Mouse (Mus musculus) testis, adult 2 months (tissue): ENCODE results near the gene Nup107. TPM values are rescaled to one million over a fixed set of nuclear protein-coding genes. Genes with fewer than 3 reads are reported as not detected.
A peak's percentile ranks its signal among the peaks of the same experiment; 100 is the strongest.

Experiments used
- H3K27ac ChIP-seq: fragments of 200-500 bp; 2 replicates; pipeline ENCODE4 v1.5.1; 2012; ENCODE audit warnings: low read depth, low read length; ENCODE audit not compliant: control insufficient read depth, insufficient read depth
- H3K27me3 ChIP-seq: fragments of 200-500 bp; 2 replicates; pipeline ENCODE4 v1.6.1; 2012; ENCODE audit warnings: mild to moderate bottlenecking, low read length, moderate library complexity; ENCODE audit not compliant: control insufficient read depth, insufficient read depth
- H3K36me3 ChIP-seq: fragments of 200-500 bp; 2 replicates; pipeline ENCODE4 v1.6.1; 2012; ENCODE audit warnings: mild to moderate bottlenecking, low read length; ENCODE audit not compliant: control insufficient read depth, insufficient read depth
- H3K4me1 ChIP-seq: fragments of 200-500 bp; 2 replicates; pipeline ENCODE4 v1.6.1; 2012; ENCODE audit warnings: low read length; ENCODE audit not compliant: control insufficient read depth, insufficient read depth
- H3K4me3 ChIP-seq: fragments of 200-500 bp; 2 replicates; pipeline ENCODE4 v1.5.1; 2012; ENCODE audit warnings: low read depth, mild to moderate bottlenecking, low read length, moderate library complexity, mixed read lengths; ENCODE audit not compliant: control insufficient read depth
- CTCF ChIP-seq: fragments of 200-500 bp; IDR thresholded peaks from 2 replicates; pipeline ENCODE4 v1.5.1; 2012; ENCODE audit warnings: low read depth, mild to moderate bottlenecking, inconsistent platforms, low read length, moderate library complexity; ENCODE audit not compliant: control insufficient read depth, insufficient read depth, insufficient replicate concordance
- POLR2A ChIP-seq: fragments of 200-500 bp; IDR thresholded peaks from 2 replicates; pipeline ENCODE4 v1.6.1; 2012; ENCODE audit warnings: low read depth, mild to moderate bottlenecking, inconsistent platforms, low read length, moderate library complexity; ENCODE audit not compliant: control insufficient read depth
- polyA plus RNA-seq: library from polyadenylated mRNA; depleted of rRNA; stranded (reverse); fragments of >200 nt; gene quantifications from 2 replicates; pipeline ENCODE4 v1.2.3, GENCODE M21; 2012

The Nup107 gene
- polyA plus RNA-seq, 1 experiment, result 16.8 TPM

DNA sequence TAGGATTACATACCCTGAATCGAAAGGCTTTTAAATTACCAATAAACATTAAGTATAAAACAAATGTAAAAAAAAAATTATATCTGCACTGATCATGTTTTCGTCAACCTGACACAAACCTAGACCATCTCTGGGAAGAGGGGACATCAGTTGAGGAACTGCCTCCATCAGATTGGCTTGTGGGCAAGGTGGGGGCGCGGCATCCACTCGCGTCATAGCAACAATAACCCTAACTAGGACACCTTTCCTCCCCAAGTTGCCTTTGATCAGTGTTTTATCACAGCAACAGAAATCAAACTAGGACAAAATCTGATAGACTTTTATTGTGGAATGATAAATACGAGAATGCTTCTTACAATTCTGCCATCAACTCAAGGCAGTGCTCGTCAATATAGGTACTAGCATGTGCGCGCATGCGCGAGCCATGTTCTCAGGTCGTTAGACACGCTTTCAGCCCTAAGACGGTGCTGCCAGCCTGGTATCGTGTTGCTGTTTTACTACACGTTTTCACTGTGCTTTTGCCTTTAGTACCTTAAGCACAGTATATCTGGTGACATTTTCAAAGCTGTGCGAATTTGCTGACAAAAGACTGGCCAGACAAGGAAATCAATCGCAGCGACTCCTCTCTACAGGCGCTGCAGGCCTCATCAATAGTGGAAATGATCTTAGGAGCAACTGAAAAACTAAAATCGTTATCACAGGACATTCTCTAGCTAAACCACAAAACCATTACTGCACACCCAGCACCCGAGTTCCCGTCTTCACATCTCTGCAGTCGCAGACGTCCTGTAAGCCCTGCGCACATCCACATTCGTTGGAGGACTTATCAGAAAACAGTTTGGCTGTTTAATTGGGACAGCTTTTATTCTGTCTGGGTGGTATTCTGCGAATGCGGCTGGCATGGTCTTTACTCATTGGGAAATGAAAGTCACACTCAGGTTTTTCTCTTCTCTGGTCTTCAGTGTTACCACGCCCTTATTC lies 11.7 kb upstream of the Nup107 start:
- H3K4me3 ChIP-seq, result peak overlapping the region; percentile 87
- TF ChIP-seq CTCF (no peak), POLR2A (peak; percentile 73; the same call in 1 of the 2 replicates)
- peak overlapping the region; percentile 81 for H3K27ac ChIP-seq
- no peaks in the 10 kb centered on the region for H3K36me3 ChIP-seq
- peaks cover 10% of the 10 kb centered on the region for H3K4me1 ChIP-seq
- H3K27me3 ChIP-seq, result no peaks in the 10 kb centered on the region

DNA sequence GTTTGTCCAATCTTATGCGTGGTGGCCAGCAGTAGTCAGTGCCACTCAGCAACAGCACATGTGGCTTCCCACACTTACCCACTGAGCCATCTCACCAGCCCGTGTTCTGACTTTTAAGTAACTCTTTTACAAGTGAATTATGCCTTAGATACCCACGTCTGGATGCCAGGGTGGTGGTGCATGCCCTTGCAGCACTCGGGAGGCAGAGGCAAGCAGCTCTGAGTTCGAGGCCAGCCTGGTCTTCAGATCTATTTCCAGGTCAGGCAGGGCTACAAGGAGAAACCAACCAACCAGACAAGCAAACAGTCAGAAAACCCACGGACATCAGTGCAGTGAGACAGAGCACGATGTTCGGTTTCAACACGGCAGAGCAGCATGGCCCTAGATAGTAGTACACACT lies 9.4 kb upstream of the Nup107 start:
- Histone ChIP-seq H3K4me1 (peaks cover 10% of the 10 kb centered on the region), H3K27me3 (no peaks in the 10 kb centered on the region), H3K27ac (no peak overlapping the region), H3K4me3 (no peak overlapping the region), H3K36me3 (no peaks in the 10 kb centered on the region)
- TF ChIP-seq CTCF, result no peak
- no peak for TF ChIP-seq POLR2A

DNA sequence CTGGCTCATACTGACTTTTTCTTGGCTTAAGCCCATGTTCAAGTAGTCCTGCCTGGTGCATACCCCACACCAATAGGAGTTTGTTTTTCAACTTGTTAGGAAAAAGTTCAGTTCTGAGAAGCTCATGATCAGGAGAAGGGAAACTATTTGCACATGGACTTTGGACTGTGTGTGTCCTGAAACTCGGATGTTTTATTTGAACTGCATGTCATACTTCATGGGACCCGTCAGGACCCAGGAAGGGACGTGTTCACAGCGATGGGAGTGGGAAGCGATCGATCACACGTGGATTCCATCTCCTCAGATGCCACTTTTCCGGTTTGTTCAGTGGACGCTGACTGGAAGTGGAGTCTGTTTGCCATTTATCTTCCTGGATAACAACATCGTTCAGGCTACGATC lies 7.3 kb upstream of the Nup107 start:
- Histone ChIP-seq H3K4me1 (peaks cover 8% of the 10 kb centered on the region), H3K36me3 (no peaks in the 10 kb centered on the region), H3K4me3 (no peak overlapping the region; the same call in none of the 2 replicates), H3K27me3 (no peaks in the 10 kb centered on the region), H3K27ac (no peak overlapping the region)
- TF ChIP-seq POLR2A, result no peak
- TF ChIP-seq CTCF, result no peak

DNA sequence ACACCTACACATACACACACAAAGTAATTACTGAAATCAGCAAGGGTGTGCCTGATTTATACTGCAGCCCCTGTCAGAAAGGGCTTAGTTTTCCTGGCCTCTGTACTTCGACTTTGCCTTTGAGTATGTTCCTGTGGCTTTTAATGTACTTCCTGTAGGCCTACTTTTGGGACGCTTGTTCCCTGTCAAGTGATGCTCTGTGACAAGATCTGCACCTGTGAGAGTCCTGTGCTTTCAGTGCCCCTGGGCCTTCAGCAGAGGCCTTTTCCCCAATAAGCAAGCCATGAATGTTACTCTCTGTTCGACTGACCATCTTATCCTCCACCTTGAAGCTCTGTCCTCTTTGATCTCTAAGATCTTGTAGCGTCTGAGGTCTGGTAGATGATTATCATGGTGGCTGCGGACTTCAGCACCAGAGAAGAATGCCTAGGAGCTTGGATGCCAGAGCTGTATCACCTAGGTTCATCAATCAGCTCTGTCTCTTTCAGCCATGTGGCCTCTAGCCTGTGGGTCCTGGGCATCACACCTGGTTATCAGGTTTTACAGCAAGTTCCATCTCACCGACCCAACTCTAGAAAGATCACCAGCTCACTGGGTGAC lies 6.0 kb upstream of the Nup107 start:
- Histone ChIP-seq H3K36me3 (no peaks in the 10 kb centered on the region), H3K4me3 (peak overlapping the region; percentile 12; the same call in 1 of the 2 replicates), H3K27me3 (no peaks in the 10 kb centered on the region), H3K27ac (no peak overlapping the region), H3K4me1 (peaks cover 5% of the 10 kb centered on the region)
- TF ChIP-seq CTCF (no peak), POLR2A (no peak)

DNA sequence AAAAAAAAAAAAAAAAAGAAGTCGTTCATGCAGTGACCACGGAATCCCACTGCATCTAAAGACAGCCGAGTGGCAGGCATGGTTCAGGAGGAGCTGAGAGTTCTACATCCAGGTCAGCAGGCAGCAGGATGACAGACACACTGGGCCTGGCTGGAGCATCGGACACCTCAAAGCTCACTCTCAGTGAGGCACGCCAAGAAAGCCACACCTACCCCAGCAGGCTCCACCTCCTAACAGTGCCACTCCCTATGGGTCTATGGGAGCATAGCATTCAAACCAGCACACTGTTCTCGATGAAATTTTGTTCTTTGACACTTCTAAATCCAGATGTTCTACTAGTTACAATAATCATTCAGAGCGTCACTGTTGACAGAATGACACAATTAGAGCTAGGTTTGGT lies 5.2 kb upstream of the Nup107 start:
- Histone ChIP-seq H3K27ac (no peak overlapping the region), H3K27me3 (no peaks in the 10 kb centered on the region), H3K4me3 (peak overlapping the region; percentile 69), H3K36me3 (no peaks in the 10 kb centered on the region), H3K4me1 (peaks cover 8% of the 10 kb centered on the region)
- TF ChIP-seq POLR2A (no peak), CTCF (no peak)

DNA sequence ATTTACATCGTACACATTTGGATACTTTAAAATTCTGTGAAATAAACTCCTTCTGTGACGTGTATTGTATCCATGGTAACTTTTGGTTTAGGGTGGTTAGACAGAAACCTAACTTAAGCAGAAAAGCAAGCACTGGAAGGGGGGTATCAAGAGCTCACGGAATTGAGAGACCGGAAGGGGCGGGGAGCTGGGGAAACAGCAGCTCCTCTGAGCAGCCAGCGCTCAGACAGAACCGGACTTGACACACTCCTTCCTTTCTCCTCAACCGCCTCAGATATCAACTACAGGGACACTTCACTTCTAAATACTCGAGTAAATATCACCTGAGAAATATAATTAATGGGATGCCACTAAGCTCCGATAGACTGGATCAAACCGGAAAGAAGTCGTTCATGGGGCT lies 4.6 kb upstream of the Nup107 start:
- Histone ChIP-seq H3K36me3 (no peaks in the 10 kb centered on the region), H3K27ac (no peak overlapping the region), H3K4me3 (peak overlapping the region; percentile 83), H3K27me3 (no peaks in the 10 kb centered on the region), H3K4me1 (peaks cover 8% of the 10 kb centered on the region)
- no peak for TF ChIP-seq POLR2A

DNA sequence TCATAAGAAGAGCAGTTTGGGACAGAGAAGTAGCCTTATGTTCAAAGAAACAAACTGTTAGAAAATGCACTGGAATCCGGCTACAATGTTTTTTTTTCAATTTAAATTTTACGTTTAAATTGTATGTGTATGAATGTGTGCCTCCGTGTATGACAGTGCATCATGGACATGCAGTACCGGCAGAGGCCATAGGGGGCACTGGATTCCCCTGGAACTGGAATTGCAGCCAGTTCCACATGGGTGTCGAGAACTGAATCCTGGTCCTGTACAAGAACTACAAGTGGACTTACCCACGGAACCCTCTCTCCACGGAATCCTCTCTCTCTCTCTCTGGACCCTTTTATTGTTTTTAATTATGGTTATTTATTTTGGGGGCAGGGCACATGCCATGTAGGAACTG lies 3.7 kb upstream of the Nup107 start:
- Histone ChIP-seq H3K27me3 (no peaks in the 10 kb centered on the region), H3K27ac (no peak overlapping the region), H3K36me3 (no peaks in the 10 kb centered on the region), H3K4me1 (peaks cover 6% of the 10 kb centered on the region), H3K4me3 (no peak overlapping the region; the same call in 1 of the 2 replicates)
- peak; percentile 84; the same call in 1 of the 2 replicates for TF ChIP-seq CTCF
- TF ChIP-seq POLR2A, result no peak
